Mouse (Mus musculus): ENCODE results near the gene Jade1. TPM values are rescaled to one million over a fixed set of nuclear protein-coding genes. Genes with fewer than 3 reads are reported as not detected.
A peak's percentile ranks its signal among the peaks of the same experiment; 100 is the strongest.

Jade1 gene
- total and polyA plus RNA-seq, 3 experiments, result 116 to 150 (median 134) TPM

GRCm38 (mm10) chr3:41609071-41609470, 53.5 kb downstream of the Jade1 start:
- DNase-seq (ENCODE audit: low read depth, low spot score), result no peak
- peaks cover 5 to 24% of the 10 kb centered on the region in 2 experiments for H3K36me3 ChIP-seq (ENCODE audit: control insufficient read depth in 1 of 2, insufficient read depth in 2 of 2, low read length in 2 of 2)
- no peaks in the 10 kb centered on the region for H3K4me1 ChIP-seq (ENCODE audit: control insufficient read depth in 1 of 2, insufficient read depth in 2 of 2, low read length in 2 of 2)
- H3K27ac ChIP-seq (ENCODE audit: control insufficient read depth, low read depth, low read length), result no peak overlapping the region
- no peak overlapping the region for H3K9ac ChIP-seq (ENCODE audit: control insufficient read depth, low read depth, low read length, poor library complexity, severe bottlenecking)
- H3K9me3 ChIP-seq (replicated peaks; ENCODE audit: insufficient read depth, low read length), result no peaks in the 10 kb centered on the region
- no peak overlapping the region for H3K4me3 ChIP-seq (ENCODE audit: control insufficient read depth in 1 of 2, insufficient read depth in 1 of 2, low read depth in 2 of 2, low read length in 2 of 2)
- TF ChIP-seq E2F4 (IDR thresholded peaks at IDR 0.05; ENCODE audit: borderline replicate concordance, low read depth, low read length) (no peak), RCOR1 (IDR thresholded peaks at IDR 0.05; ENCODE audit: low read depth, low read length) (no peak), EP300 (IDR thresholded peaks at IDR 0.05; ENCODE audit: low read depth in 1 of 2, low read length in 2 of 2) (no peak), MXI1 (IDR thresholded peaks at IDR 0.05; ENCODE audit: low read depth, low read length) (no peak), BHLHE40 (IDR thresholded peaks at IDR 0.05; ENCODE audit: borderline replicate concordance, low read depth, low read length) (no peak), MYB (IDR thresholded peaks at IDR 0.05; ENCODE audit: low read depth, low read length) (no peak), MAZ (IDR thresholded peaks at IDR 0.05; ENCODE audit: low read depth, low read length) (no peak), USF2 (IDR thresholded peaks at IDR 0.05; ENCODE audit: borderline replicate concordance in 1 of 2, insufficient read depth in 1 of 2, low read depth in 1 of 2, low read length in 2 of 2) (no peak), RAD21 (IDR thresholded peaks at IDR 0.05; ENCODE audit: low read depth, low read length) (no peak), ZC3H11A (IDR thresholded peaks at IDR 0.05; ENCODE audit: low read depth, low read length) (no peak)
- H3K27me3 ChIP-seq (ENCODE audit: control insufficient read depth in 1 of 2, insufficient read depth in 2 of 2, low read length in 2 of 2), result no peaks in the 10 kb centered on the region
- no peaks in the 10 kb centered on the region; the same call in 1 of the 2 replicates for H3K79me2 ChIP-seq (ENCODE audit: control insufficient read depth, insufficient read depth, low read length, poor library complexity)

GRCm38 (mm10) chr3:41612211-41612610, 56.7 kb downstream of the Jade1 start:
- no peak overlapping the region for H3K27ac ChIP-seq (ENCODE audit: control insufficient read depth, low read depth, low read length)
- no peaks in the 10 kb centered on the region for H3K9me3 ChIP-seq (replicated peaks; ENCODE audit: insufficient read depth, low read length)
- DNase-seq (ENCODE audit: low read depth, low spot score), result peak; percentile 70
- H3K9ac ChIP-seq (ENCODE audit: control insufficient read depth, low read depth, low read length, poor library complexity, severe bottlenecking), result no peak overlapping the region
- H3K27me3 ChIP-seq (ENCODE audit: control insufficient read depth in 1 of 2, insufficient read depth in 2 of 2, low read length in 2 of 2), result no peaks in the 10 kb centered on the region
- no peaks in the 10 kb centered on the region for H3K4me1 ChIP-seq (ENCODE audit: control insufficient read depth in 1 of 2, insufficient read depth in 2 of 2, low read length in 2 of 2)
- no peaks in the 10 kb centered on the region for H3K79me2 ChIP-seq (ENCODE audit: control insufficient read depth, insufficient read depth, low read length, poor library complexity)
- TF ChIP-seq TAL1 (IDR thresholded peaks at IDR 0.05; ENCODE audit: low read length), result no peak
- peak; percentile 53 to 70 (median 59) for TF ChIP-seq CTCF (IDR thresholded peaks at IDR 0.05 in 2 of 3, conservative IDR thresholded peaks at IDR 0.05 in 1 of 3; ENCODE audit: control insufficient read depth in 1 of 3, insufficient read depth in 1 of 3, low read depth in 2 of 3, low read length in 3 of 3, poor library complexity in 1 of 3, severe bottlenecking in 1 of 3)
- peak; percentile 74 for TF ChIP-seq SMC3 (IDR thresholded peaks at IDR 0.05; ENCODE audit: low read depth, low read length)
- peak; percentile 56 for TF ChIP-seq RAD21 (IDR thresholded peaks at IDR 0.05; ENCODE audit: low read depth, low read length)
- peak; percentile 47; the same call in 1 of the 2 replicates for TF ChIP-seq POLR2AphosphoS2 (IDR thresholded peaks at IDR 0.05; ENCODE audit: low read length)
- H3K4me3 ChIP-seq (ENCODE audit: control insufficient read depth in 1 of 2, insufficient read depth in 1 of 2, low read depth in 2 of 2, low read length in 2 of 2), result no peak overlapping the region
- H3K36me3 ChIP-seq (ENCODE audit: control insufficient read depth in 1 of 2, insufficient read depth in 2 of 2, low read length in 2 of 2), result peaks cover 5 to 20% of the 10 kb centered on the region in 2 experiments

- H3K27me3 ChIP-seq (ENCODE audit: control insufficient read depth in 1 of 2, insufficient read depth in 2 of 2, low read length in 2 of 2), result no peaks in the 10 kb centered on the region
- H3K79me2 ChIP-seq (ENCODE audit: control insufficient read depth, insufficient read depth, low read length, poor library complexity), result no peaks in the 10 kb centered on the region
- H3K36me3 ChIP-seq (ENCODE audit: control insufficient read depth in 1 of 2, insufficient read depth in 2 of 2, low read length in 2 of 2), result peaks cover 5 to 16% of the 10 kb centered on the region in 2 experiments
- TF ChIP-seq ZKSCAN1 (IDR thresholded peaks at IDR 0.05; ENCODE audit: low read depth, low read length) (no peak), TBP (IDR thresholded peaks at IDR 0.05; ENCODE audit: low read depth, low read length) (no peak)
- no peaks in the 10 kb centered on the region for H3K9me3 ChIP-seq (replicated peaks; ENCODE audit: insufficient read depth, low read length)
- peak; percentile 22 for DNase-seq (ENCODE audit: low read depth, low spot score)
- no peak overlapping the region for H3K4me3 ChIP-seq (ENCODE audit: control insufficient read depth in 1 of 2, insufficient read depth in 1 of 2, low read depth in 2 of 2, low read length in 2 of 2)
- H3K4me1 ChIP-seq (ENCODE audit: control insufficient read depth in 1 of 2, insufficient read depth in 2 of 2, low read length in 2 of 2), result no peaks in the 10 kb centered on the region
- no peak overlapping the region for H3K9ac ChIP-seq (ENCODE audit: control insufficient read depth, low read depth, low read length, poor library complexity, severe bottlenecking)
- H3K27ac ChIP-seq (ENCODE audit: control insufficient read depth, low read depth, low read length), result no peak overlapping the region
Observed at GRCm38 (mm10) chr3:41613706-41614105, 58.2 kb downstream of the Jade1 start.
